Mouse (Mus musculus) hindbrain, embryonic 10.5 days (tissue): ENCODE measurements at regions not wholly inside any gene's neighbourhood (a gene's known extent, or its start where the extent isn't known, plus 50 kb on each side); places are given as distances from the start of the nearest gene placed in this dataset.

Experiments used
- DNase-seq: peaks from one replicate; pipeline ENCODE4 v3.0.0-alpha.2; 2017; ENCODE audit warnings: low spot score
- H3K27ac ChIP-seq: fragments of 300-500 bp; sonication (generic); 2 replicates; pipeline ENCODE4 v1.5.1; 2016; ENCODE audit warnings: mild to moderate bottlenecking, moderate library complexity
- H3K27me3 ChIP-seq: fragments of 300-500 bp; sonication (generic); 2 replicates; pipeline ENCODE4 v1.6.1; 2016; ENCODE audit warnings: mild to moderate bottlenecking; ENCODE audit not compliant: poor library complexity, insufficient read depth, severe bottlenecking
- H3K36me3 ChIP-seq: fragments of 300-500 bp; sonication (generic); 2 replicates; pipeline ENCODE4 v1.6.1; 2016; ENCODE audit warnings: mild to moderate bottlenecking, moderate library complexity
- H3K4me1 ChIP-seq: fragments of 300-500 bp; sonication (generic); replicated peaks from 2 replicates; pipeline ENCODE4 v1.6.1; 2016; ENCODE audit warnings: mild to moderate bottlenecking
- H3K4me3 ChIP-seq: fragments of 300-500 bp; sonication (generic); 2 replicates; pipeline ENCODE4 v1.5.1; 2016; ENCODE audit warnings: mild to moderate bottlenecking, moderate library complexity
- H3K9me3 ChIP-seq: fragments of 300-500 bp; sonication (generic); 2 replicates; pipeline ENCODE4 v1.6.1; 2016; ENCODE audit warnings: mild to moderate bottlenecking, moderate library complexity
- WGBS: fragments of 180-500 bp; shearing (Covaris S2); methylation state at CpG from one replicate; pipeline ENCODE4 v1.1.7; 2016; 5-methylcytosine and 5-hydroxymethylcytosine counted together

GRCm38 (mm10) chr12:71627421-71628339, 203.2 kb upstream of the Daam1 start:
- no peaks in the 10 kb centered on the region for H3K9me3 ChIP-seq

GRCm38 (mm10) chr12:71628340-71628738, 202.5 kb upstream of the Daam1 start:
- Histone ChIP-seq H3K36me3 (no peaks in the 10 kb centered on the region), H3K4me1 (peaks cover 33% of the 10 kb centered on the region), H3K27me3 (no peaks in the 10 kb centered on the region), H3K9me3 (no peaks in the 10 kb centered on the region), H3K27ac (no peak overlapping the region), H3K4me3 (no peak overlapping the region)
- no peak for DNase-seq
- 76% methylated on average over 5 of the region's 5 CpGs for WGBS

More at GRCm38 (mm10) chr12:71627421-71628339, 203.2 kb upstream of the Daam1 start:
- Histone ChIP-seq H3K36me3 (no peaks in the 10 kb centered on the region), H3K4me1 (peaks cover 33% of the 10 kb centered on the region), H3K27ac (peak overlapping the region; percentile 12; the same call in 1 of the 2 replicates), H3K27me3 (no peaks in the 10 kb centered on the region), H3K4me3 (no peak overlapping the region)
- DNase-seq, result no peak
- 81% methylated on average over 17 of the region's 17 CpGs for WGBS

- 91% methylated on average over 10 of the region's 10 CpGs for WGBS
- H3K27me3 ChIP-seq, result no peaks in the 10 kb centered on the region
- H3K4me3 ChIP-seq, result no peak overlapping the region
- no peak for DNase-seq
- H3K9me3 ChIP-seq, result no peaks in the 10 kb centered on the region
- H3K27ac ChIP-seq, result no peak overlapping the region
- H3K36me3 ChIP-seq, result no peaks in the 10 kb centered on the region
- peaks cover 33% of the 10 kb centered on the region for H3K4me1 ChIP-seq
Measured at GRCm38 (mm10) chr12:71628796-71629195, 202.1 kb upstream of the Daam1 start.

- WGBS, result 89% methylated on average over 3 of the region's 3 CpGs
- no peak overlapping the region for H3K27ac ChIP-seq
- no peaks in the 10 kb centered on the region for H3K27me3 ChIP-seq
Measured at GRCm38 (mm10) chr12:71630386-71630785, 200.5 kb upstream of the Daam1 start.

GRCm38 (mm10) chr12:71636300-71636699, 194.6 kb upstream of the Daam1 start:
- no peak overlapping the region for H3K4me3 ChIP-seq
- H3K36me3 ChIP-seq, result no peaks in the 10 kb centered on the region
- H3K4me1 ChIP-seq, result 0 out of 2 replicates have a peak, but pooled peaks cover 6% of the 10 kb centered on the region
- no peak for DNase-seq
- WGBS, result 91% methylated on average over 6 of the region's 6 CpGs
- H3K27ac ChIP-seq, result no peak overlapping the region
- no peaks in the 10 kb centered on the region for H3K9me3 ChIP-seq
- H3K27me3 ChIP-seq, result no peaks in the 10 kb centered on the region

More at GRCm38 (mm10) chr12:71630386-71630785, 200.5 kb upstream of the Daam1 start:
- Histone ChIP-seq H3K9me3 (no peaks in the 10 kb centered on the region), H3K4me1 (peaks cover 20% of the 10 kb centered on the region), H3K4me3 (no peak overlapping the region), H3K36me3 (no peaks in the 10 kb centered on the region)
- DNase-seq, result no peak

GRCm38 (mm10) chr12:71637248-71637647, 193.6 kb upstream of the Daam1 start:
- H3K4me3 ChIP-seq, result no peak overlapping the region
- WGBS, result 77% methylated on average over 3 of the region's 3 CpGs
- no peaks in the 10 kb centered on the region for H3K36me3 ChIP-seq
- H3K4me1 ChIP-seq, result 0 out of 2 replicates have a peak, but pooled peaks cover 9% of the 10 kb centered on the region
- H3K27me3 ChIP-seq, result no peaks in the 10 kb centered on the region
- DNase-seq, result no peak
- no peak overlapping the region for H3K27ac ChIP-seq
- no peaks in the 10 kb centered on the region for H3K9me3 ChIP-seq

GRCm38 (mm10) chr12:71638246-71638645, 192.6 kb upstream of the Daam1 start:
- Histone ChIP-seq H3K27me3 (no peaks in the 10 kb centered on the region), H3K4me1 (0 out of 2 replicates have a peak, but pooled peaks cover 10% of the 10 kb centered on the region), H3K9me3 (no peaks in the 10 kb centered on the region), H3K4me3 (no peak overlapping the region), H3K36me3 (no peaks in the 10 kb centered on the region), H3K27ac (no peak overlapping the region)
- DNase-seq, result no peak
- 60% methylated on average over 8 of the region's 8 CpGs for WGBS

GRCm38 (mm10) chr12:71640058-71640501, 190.8 kb upstream of the Daam1 start:
- H3K27ac ChIP-seq, result no peak overlapping the region
- H3K4me3 ChIP-seq, result no peak overlapping the region
- no peaks in the 10 kb centered on the region for H3K36me3 ChIP-seq
- H3K9me3 ChIP-seq, result no peaks in the 10 kb centered on the region
- H3K4me1 ChIP-seq, result 0 out of 2 replicates have a peak, but pooled peaks cover 10% of the 10 kb centered on the region
- 71% methylated on average over 10 of the region's 10 CpGs for WGBS
- H3K27me3 ChIP-seq, result no peaks in the 10 kb centered on the region
- DNase-seq, result no peak

- no peaks in the 10 kb centered on the region for H3K9me3 ChIP-seq
- no peak for DNase-seq
Measured at GRCm38 (mm10) chr12:71641486-71641885, 189.4 kb upstream of the Daam1 start.

GRCm38 (mm10) chr12:71642797-71643337, 188.0 kb upstream of the Daam1 start:
- 86% methylated on average over 8 of the region's 8 CpGs for WGBS

More at GRCm38 (mm10) chr12:71641486-71641885, 189.4 kb upstream of the Daam1 start:
- H3K36me3 ChIP-seq, result no peaks in the 10 kb centered on the region
- no peak overlapping the region for H3K27ac ChIP-seq
- no peak overlapping the region for H3K4me3 ChIP-seq
- H3K27me3 ChIP-seq, result no peaks in the 10 kb centered on the region
- 0 out of 2 replicates have a peak, but pooled peaks cover 10% of the 10 kb centered on the region for H3K4me1 ChIP-seq
- 89% methylated on average over 2 of the region's 2 CpGs for whole genome bisulfite sequencing

GRCm38 (mm10) chr12:71651251-71651650, 179.6 kb upstream of the Daam1 start:
- Histone ChIP-seq H3K27me3 (no peaks in the 10 kb centered on the region), H3K36me3 (no peaks in the 10 kb centered on the region), H3K9me3 (no peaks in the 10 kb centered on the region), H3K27ac (no peak overlapping the region), H3K4me3 (no peak overlapping the region), H3K4me1 (no peaks in the 10 kb centered on the region)
- no peak for DNase-seq
- 78% methylated on average over 2 of the region's 2 CpGs for WGBS

More at GRCm38 (mm10) chr12:71642797-71643337, 188.0 kb upstream of the Daam1 start:
- H3K27me3 ChIP-seq, result no peaks in the 10 kb centered on the region
- H3K4me1 ChIP-seq, result 0 out of 2 replicates have a peak, but pooled peaks cover 10% of the 10 kb centered on the region
- no peaks in the 10 kb centered on the region for H3K9me3 ChIP-seq
- no peak for DNase-seq
- no peaks in the 10 kb centered on the region for H3K36me3 ChIP-seq
- no peak overlapping the region for H3K27ac ChIP-seq
- H3K4me3 ChIP-seq, result no peak overlapping the region

GRCm38 (mm10) chr12:71693346-71694038, 137.4 kb upstream of the Daam1 start:
- H3K4me3 ChIP-seq, result no peak overlapping the region
- no peaks in the 10 kb centered on the region for H3K9me3 ChIP-seq
- H3K4me1 ChIP-seq, result no peaks in the 10 kb centered on the region
- H3K27ac ChIP-seq, result no peak overlapping the region
- DNase-seq, result no peak
- no peaks in the 10 kb centered on the region for H3K36me3 ChIP-seq
- whole genome bisulfite sequencing, result 82% methylated on average over 10 of the region's 10 CpGs
- H3K27me3 ChIP-seq, result no peaks in the 10 kb centered on the region
